8 mouse cellular contexts compared by ENCODE assay signal in genomic region chr2:30656711-30657555, GRCm38 (mm10).
DNase-seq lines count a peak whose midpoint lies in the region; ATAC-seq and TF ChIP-seq lines count a peak whose summit lies in the region.

No protein-coding gene starts in this region.

- no peak overlapping the region for H3K4me2 ChIP-seq in heart, embryonic 13.5 days
- no peak overlapping the region for H3K4me2 ChIP-seq in midbrain, postnatal 0 days (ENCODE audit: low read depth, low read length, poor library complexity, severe bottlenecking)

- WGBS in heart, embryonic 13.5 days, result 53% methylated on average over 13 of the region's 13 CpGs
- WGBS in midbrain, postnatal 0 days, result 40% methylated on average over 13 of the region's 13 CpGs

- ATAC-seq in heart, embryonic 13.5 days (ENCODE audit: extremely low read depth, insufficient number of reproducible peaks, low FRiP score, low TSS enrichment), result no peak
- ATAC-seq in midbrain, postnatal 0 days (ENCODE audit: low FRiP score), result no peak

- no peak overlapping the region for H3K4me3 ChIP-seq in heart, embryonic 13.5 days
- H3K4me3 ChIP-seq in embryonic fibroblast, embryonic 13.5 days (ENCODE audit: insufficient read depth, low read length), result no peak overlapping the region
- H3K4me3 ChIP-seq in midbrain, postnatal 0 days (ENCODE audit: low read depth, low read length), result no peak overlapping the region

- no peak for DNase-seq in heart, adult 8-10 months (ENCODE audit: low spot score)
- DNase-seq in kidney, adult 9 months, result peak; percentile 30
- no peak for DNase-seq in midbrain, postnatal 0 days (ENCODE audit: low spot score)
- no peak for DNase-seq in thymus, postnatal 0 days (ENCODE audit: low spot score)
- no peak for DNase-seq in ovary, postnatal 14 days (ENCODE audit: low spot score)
- DNase-seq in embryo, embryonic 9.5 days (ENCODE audit: extremely low spot score), result no peak

- peak overlapping the region; percentile 98 for H3K27ac ChIP-seq in heart, embryonic 13.5 days (replicated peaks)
- peak overlapping the region; percentile 98; the same call in 1 of the 2 replicates for H3K27ac ChIP-seq in embryonic fibroblast, embryonic 13.5 days (ENCODE audit: insufficient read depth, low read length)
- H3K27ac ChIP-seq in midbrain, postnatal 0 days (ENCODE audit: low read depth, low read length), result peak overlapping the region; percentile 100

- TF ChIP-seq CTCF in embryonic fibroblast, embryonic 13.5 days (IDR thresholded peaks at IDR 0.05; ENCODE audit: borderline replicate concordance, insufficient read depth, low read length), result no peak
- TF ChIP-seq CTCF in midbrain, postnatal 0 days (IDR thresholded peaks at IDR 0.05), result no peak

- peak overlapping the region; percentile 44 for H3K9ac ChIP-seq in heart, embryonic 13.5 days
- H3K9ac ChIP-seq in midbrain, postnatal 0 days (replicated peaks; ENCODE audit: low read length, poor library complexity, severe bottlenecking), result no peak overlapping the region

- H3K9me3 ChIP-seq in heart, embryonic 13.5 days, result 0 out of 2 replicates have a peak, but pooled peaks cover 4% of the 10 kb centered on the region
- H3K9me3 ChIP-seq in midbrain, postnatal 0 days (ENCODE audit: low read length), result no peaks in the 10 kb centered on the region

- H3K27me3 ChIP-seq in heart, embryonic 13.5 days (replicated peaks), result no peaks in the 10 kb centered on the region
- H3K27me3 ChIP-seq in midbrain, postnatal 0 days (ENCODE audit: insufficient read depth, low read length), result no peaks in the 10 kb centered on the region

- H3K36me3 ChIP-seq in heart, embryonic 13.5 days, result no peaks in the 10 kb centered on the region
- H3K36me3 ChIP-seq in midbrain, postnatal 0 days (ENCODE audit: insufficient read depth, low read length), result no peaks in the 10 kb centered on the region

- TF ChIP-seq POLR2A in embryonic fibroblast, embryonic 13.5 days (IDR thresholded peaks at IDR 0.05; ENCODE audit: low read depth, low read length), result no peak

- peaks cover 71% of the 10 kb centered on the region for H3K4me1 ChIP-seq in heart, embryonic 13.5 days
- H3K4me1 ChIP-seq in embryonic fibroblast, embryonic 13.5 days (ENCODE audit: control insufficient read depth, insufficient read depth, low read length), result peaks cover 16% of the 10 kb centered on the region; the same call in 1 of the 2 replicates
- H3K4me1 ChIP-seq in midbrain, postnatal 0 days (ENCODE audit: insufficient read depth, low read length), result peaks cover 65% of the 10 kb centered on the region
